Mouse (Mus musculus): ENCODE measurements around the gene Gm5580. TPM values are rescaled to one million over a fixed set of nuclear protein-coding genes. Genes with fewer than 3 reads are reported as not detected.
"Not testable (repeated sequence)": the region's sequence is repeated elsewhere in the genome, so short reads cannot be mapped to it uniquely, and the experiment has no call there.

The Gm5580 gene
- 0.43 TPM in 1 of 2 replicates, not detected in the other for polyA plus RNA-seq (2014; fragmentation: Nextera tagmentation; extraction: Ambion mirVana)

DNA sequence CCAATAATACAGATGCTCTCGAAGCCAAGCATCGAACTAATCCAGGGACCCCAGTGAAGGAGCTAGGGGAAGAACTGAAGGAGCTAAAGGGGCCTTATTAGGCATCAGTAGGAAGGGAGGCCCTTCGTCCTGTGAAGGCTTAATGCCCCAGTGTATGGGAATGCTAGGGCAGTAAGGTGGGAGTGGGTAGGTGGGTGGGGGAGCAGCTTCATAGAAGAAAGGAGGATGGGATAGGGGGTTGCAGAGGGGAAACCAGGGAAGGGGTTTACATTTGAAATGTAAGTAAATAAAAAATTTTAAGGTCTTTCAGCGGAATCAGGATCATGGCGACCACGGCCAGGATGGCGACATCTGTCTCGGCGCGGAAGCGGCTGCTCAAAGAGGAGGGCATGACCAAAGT, at the start of gene Gm5580:
TSS of gene Gm5580 (plus strand) at position 301 of the 400 bp plus-strand sequence.
- H3K27me3 ChIP-seq (ENCODE audit: control insufficient read depth, insufficient read depth, low read length); H3K27ac ChIP-seq (ENCODE audit: low read depth, low read length); H3K36me3 ChIP-seq (ENCODE audit: control insufficient read depth, insufficient read depth, low read length); H3K9ac ChIP-seq (replicated peaks; ENCODE audit: low read depth, low read length); H3K4me2 ChIP-seq (ENCODE audit: low read depth, low read length); ATAC-seq (ENCODE audit: low read depth); H3K4me3 ChIP-seq (ENCODE audit: low read depth, low read length); H3K9me3 ChIP-seq (ENCODE audit: control insufficient read depth, low read length); H3K4me1 ChIP-seq (ENCODE audit: control insufficient read depth, insufficient read depth, low read length): not testable (repeated sequence)
- WGBS: 95% methylated on average over 11 of the region's 11 CpGs

GRCm38 (mm10) chr6:116506302-116507003, 44.5 kb upstream of the Gm5580 start, which contains the start of gene Olfr212:
Olfr212 (plus strand) TSS chr6:116506516.
- H3K27ac ChIP-seq (ENCODE audit: low read depth, low read length); ATAC-seq (ENCODE audit: low read depth); H3K4me3 ChIP-seq (ENCODE audit: low read depth, low read length); H3K4me1 ChIP-seq (ENCODE audit: control insufficient read depth, insufficient read depth, low read length); H3K9me3 ChIP-seq (ENCODE audit: control insufficient read depth, low read length); H3K27me3 ChIP-seq (ENCODE audit: control insufficient read depth, insufficient read depth, low read length); H3K4me2 ChIP-seq (ENCODE audit: low read depth, low read length); H3K9ac ChIP-seq (replicated peaks; ENCODE audit: low read depth, low read length); H3K36me3 ChIP-seq (ENCODE audit: control insufficient read depth, insufficient read depth, low read length): not testable (repeated sequence)
- WGBS: 95% methylated on average over 20 of the region's 20 CpGs

DNA sequence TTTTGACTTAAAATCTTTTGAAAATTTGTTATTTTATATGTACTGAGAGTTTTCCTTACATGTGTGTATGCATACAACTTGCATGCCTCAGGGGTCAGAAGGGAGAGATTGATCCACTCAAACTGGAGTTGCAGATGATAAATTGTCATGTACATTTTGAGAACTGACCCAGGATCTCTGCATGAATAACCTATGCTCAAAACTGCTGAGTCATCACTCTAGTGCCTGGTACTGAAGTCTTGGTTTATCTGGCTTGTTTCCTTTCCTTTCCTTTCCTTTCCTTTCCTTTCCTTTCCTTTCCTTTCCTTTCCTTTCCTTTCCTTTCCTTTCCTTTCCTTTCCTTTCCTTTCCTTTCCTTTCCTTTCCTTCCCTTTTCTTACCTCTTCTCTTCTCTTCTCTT, 36.1 kb upstream of the Gm5580 start:
- Histone ChIP-seq H3K9ac (replicated peaks; ENCODE audit: low read depth, low read length) (no peak overlapping the region), H3K9me3 (ENCODE audit: control insufficient read depth, low read length) (no peaks in the 10 kb centered on the region), H3K27me3 (ENCODE audit: control insufficient read depth, insufficient read depth, low read length) (no peaks in the 10 kb centered on the region), H3K36me3 (ENCODE audit: control insufficient read depth, insufficient read depth, low read length) (no peaks in the 10 kb centered on the region), H3K4me3 (ENCODE audit: low read depth, low read length) (no peak overlapping the region), H3K4me2 (ENCODE audit: low read depth, low read length) (no peak overlapping the region), H3K4me1 (ENCODE audit: control insufficient read depth, insufficient read depth, low read length) (no peaks in the 10 kb centered on the region), H3K27ac (ENCODE audit: low read depth, low read length) (no peak overlapping the region)
- ATAC-seq (ENCODE audit: low read depth): no peak

GRCm38 (mm10) chr6:116538156-116538555, 12.8 kb upstream of the Gm5580 start, which contains the start of gene Olfr213:
Olfr213 (plus strand) TSS chr6:116538456.
- no peak within 1 kb of the TSS for H3K27ac ChIP-seq (ENCODE audit: low read depth, low read length)
- H3K4me3 ChIP-seq (ENCODE audit: low read depth, low read length): no peak within 1 kb of the TSS
- no peaks in the 10 kb centered on the region for H3K9me3 ChIP-seq (ENCODE audit: control insufficient read depth, low read length)
- ATAC-seq (ENCODE audit: low read depth): no peak
- no peaks in the 10 kb centered on the region for H3K4me1 ChIP-seq (ENCODE audit: control insufficient read depth, insufficient read depth, low read length)
- WGBS: 88% methylated on average over 1 of the region's 1 CpGs
- H3K36me3 ChIP-seq (ENCODE audit: control insufficient read depth, insufficient read depth, low read length): no peaks in the 10 kb centered on the region
- no peaks in the 10 kb centered on the region for H3K27me3 ChIP-seq (ENCODE audit: control insufficient read depth, insufficient read depth, low read length)
- no peak within 1 kb of the TSS for H3K4me2 ChIP-seq (ENCODE audit: low read depth, low read length)
- no peak within 1 kb of the TSS for H3K9ac ChIP-seq (replicated peaks; ENCODE audit: low read depth, low read length)

DNA sequence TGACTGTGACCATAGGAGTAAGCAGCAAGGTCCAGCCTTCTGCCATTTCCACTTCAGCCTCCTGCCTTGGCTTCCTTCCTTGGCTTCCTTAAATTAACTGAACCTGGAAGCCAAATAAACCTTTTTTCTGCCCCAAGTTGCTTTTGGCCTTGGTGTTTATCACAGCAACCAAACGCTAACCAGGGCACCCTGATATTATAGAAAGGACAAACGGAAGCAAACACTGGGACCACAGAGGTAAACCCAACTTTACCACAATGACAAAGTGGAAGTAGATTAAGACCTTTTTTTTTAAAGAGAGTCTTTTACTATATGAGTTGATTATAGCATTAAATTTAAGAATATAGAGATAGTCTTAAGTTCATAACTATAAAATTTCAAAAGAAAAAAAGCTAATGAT, 8.4 kb upstream of the Gm5580 start:
- 87% methylated on average over 2 of the region's 2 CpGs for WGBS
- Histone ChIP-seq H3K9me3 (ENCODE audit: control insufficient read depth, low read length) (no peaks in the 10 kb centered on the region), H3K9ac (replicated peaks; ENCODE audit: low read depth, low read length) (no peak overlapping the region), H3K27ac (ENCODE audit: low read depth, low read length) (no peak overlapping the region), H3K4me2 (ENCODE audit: low read depth, low read length) (no peak overlapping the region), H3K4me3 (ENCODE audit: low read depth, low read length) (no peak overlapping the region), H3K36me3 (ENCODE audit: control insufficient read depth, insufficient read depth, low read length) (no peaks in the 10 kb centered on the region), H3K27me3 (ENCODE audit: control insufficient read depth, insufficient read depth, low read length) (no peaks in the 10 kb centered on the region), H3K4me1 (ENCODE audit: control insufficient read depth, insufficient read depth, low read length) (no peaks in the 10 kb centered on the region)
- ATAC-seq (ENCODE audit: low read depth): no peak

DNA sequence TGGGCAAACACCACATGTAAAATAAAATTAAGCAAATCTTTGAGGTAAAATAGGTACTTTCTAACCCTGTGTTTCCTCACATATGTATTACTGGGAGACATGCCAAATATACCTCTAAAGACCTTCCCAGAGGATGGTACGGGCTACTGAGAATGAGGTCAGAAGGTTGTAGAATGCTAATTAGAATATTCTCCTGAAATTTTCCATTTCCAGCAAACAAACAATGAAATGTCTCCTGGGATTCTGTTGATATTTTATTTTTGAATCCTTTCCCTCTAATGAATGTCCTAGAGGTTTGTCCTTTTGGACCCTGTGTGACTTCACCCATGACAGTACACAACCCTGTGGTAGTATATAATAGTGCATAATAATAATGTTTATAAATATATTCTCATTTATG, 3.0 kb downstream of the Gm5580 start, which contains the start of gene Olfr214:
TSS of gene Olfr214 (plus strand) at position 301 of the 400 bp plus-strand sequence.
- no peak within 1 kb of the TSS for H3K4me2 ChIP-seq (ENCODE audit: low read depth, low read length)
- no peak within 1 kb of the TSS for H3K4me3 ChIP-seq (ENCODE audit: low read depth, low read length)
- 73% methylated on average over 1 of the region's 1 CpGs for WGBS
- no peaks in the 10 kb centered on the region for H3K4me1 ChIP-seq (ENCODE audit: control insufficient read depth, insufficient read depth, low read length)
- H3K27me3 ChIP-seq (ENCODE audit: control insufficient read depth, insufficient read depth, low read length): no peaks in the 10 kb centered on the region
- no peak within 1 kb of the TSS for H3K27ac ChIP-seq (ENCODE audit: low read depth, low read length)
- ATAC-seq (ENCODE audit: low read depth): no peak
- no peaks in the 10 kb centered on the region for H3K9me3 ChIP-seq (ENCODE audit: control insufficient read depth, low read length)
- H3K9ac ChIP-seq (replicated peaks; ENCODE audit: low read depth, low read length): no peak within 1 kb of the TSS
- no peaks in the 10 kb centered on the region for H3K36me3 ChIP-seq (ENCODE audit: control insufficient read depth, insufficient read depth, low read length)

- H3K27ac ChIP-seq (ENCODE audit: low read depth, low read length): no peak overlapping the region
- 85% methylated on average over 3 of the region's 3 CpGs for WGBS
- H3K4me3 ChIP-seq (ENCODE audit: low read depth, low read length): no peak overlapping the region
- no peak for ATAC-seq (ENCODE audit: low read depth)
- H3K27me3 ChIP-seq (ENCODE audit: control insufficient read depth, insufficient read depth, low read length): no peaks in the 10 kb centered on the region
- H3K36me3 ChIP-seq (ENCODE audit: control insufficient read depth, insufficient read depth, low read length): no peaks in the 10 kb centered on the region
- H3K9ac ChIP-seq (replicated peaks; ENCODE audit: low read depth, low read length): no peak overlapping the region
- H3K4me2 ChIP-seq (ENCODE audit: low read depth, low read length): no peak overlapping the region
- no peaks in the 10 kb centered on the region for H3K4me1 ChIP-seq (ENCODE audit: control insufficient read depth, insufficient read depth, low read length)
- H3K9me3 ChIP-seq (ENCODE audit: control insufficient read depth, low read length): no peaks in the 10 kb centered on the region
Observed at GRCm38 (mm10) chr6:116554952-116555351, 4.0 kb downstream of the Gm5580 start.

DNA sequence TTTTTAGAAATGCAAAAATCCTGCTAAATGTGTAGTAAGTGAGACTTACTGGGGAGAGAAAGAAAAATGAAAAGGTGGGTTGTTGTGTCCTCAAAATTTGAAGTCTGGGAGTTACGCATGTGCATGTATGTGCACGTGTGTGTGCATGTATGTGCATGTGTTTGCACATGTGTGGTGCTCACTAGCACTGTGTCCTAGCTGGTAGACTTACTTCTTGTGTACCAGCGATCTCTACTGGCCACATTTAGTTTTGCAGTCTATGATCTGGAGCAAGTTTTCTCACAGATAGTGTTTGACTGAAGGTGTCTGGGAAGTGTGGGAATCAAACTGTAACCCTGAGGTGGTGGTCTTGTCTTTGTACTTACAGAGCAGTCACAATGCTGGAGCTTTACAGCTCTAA, 18.9 kb downstream of the Gm5580 start:
- H3K36me3 ChIP-seq (ENCODE audit: control insufficient read depth, insufficient read depth, low read length): no peaks in the 10 kb centered on the region
- no peak overlapping the region for H3K27ac ChIP-seq (ENCODE audit: low read depth, low read length)
- no peaks in the 10 kb centered on the region for H3K9me3 ChIP-seq (ENCODE audit: control insufficient read depth, low read length)
- H3K9ac ChIP-seq (replicated peaks; ENCODE audit: low read depth, low read length): no peak overlapping the region
- H3K4me3 ChIP-seq (ENCODE audit: low read depth, low read length): no peak overlapping the region
- H3K27me3 ChIP-seq (ENCODE audit: control insufficient read depth, insufficient read depth, low read length): no peaks in the 10 kb centered on the region
- 32% methylated on average over 3 of the region's 3 CpGs for WGBS
- H3K4me2 ChIP-seq (ENCODE audit: low read depth, low read length): no peak overlapping the region
- ATAC-seq (ENCODE audit: low read depth): no peak
- no peaks in the 10 kb centered on the region for H3K4me1 ChIP-seq (ENCODE audit: control insufficient read depth, insufficient read depth, low read length)

- no peaks in the 10 kb centered on the region for H3K4me1 ChIP-seq (ENCODE audit: control insufficient read depth, insufficient read depth, low read length)
- 71% methylated on average over 4 of the region's 4 CpGs for WGBS
- no peak within 1 kb of the TSS for H3K27ac ChIP-seq (ENCODE audit: low read depth, low read length)
- no peaks in the 10 kb centered on the region for H3K9me3 ChIP-seq (ENCODE audit: control insufficient read depth, low read length)
- H3K4me3 ChIP-seq (ENCODE audit: low read depth, low read length): no peak within 1 kb of the TSS
- H3K27me3 ChIP-seq (ENCODE audit: control insufficient read depth, insufficient read depth, low read length): no peaks in the 10 kb centered on the region
- no peak within 1 kb of the TSS for H3K9ac ChIP-seq (replicated peaks; ENCODE audit: low read depth, low read length)
- H3K4me2 ChIP-seq (ENCODE audit: low read depth, low read length): no peak within 1 kb of the TSS
- no peak for ATAC-seq (ENCODE audit: low read depth)
- H3K36me3 ChIP-seq (ENCODE audit: control insufficient read depth, insufficient read depth, low read length): no peaks in the 10 kb centered on the region
Observed at GRCm38 (mm10) chr6:116584095-116584494, 33.2 kb downstream of the Gm5580 start, which contains the start of gene Olfr215. Olfr215 (minus strand) TSS chr6:116584195.

All from neural tube, embryonic 14.5 days (tissue).